Mouse (Mus musculus): ENCODE results near the gene Chsy1.

The Chsy1 gene

GRCm38 (mm10) chr7:66108961-66109854, at the start of gene Chsy1:
Chsy1 (plus strand) TSS chr7:66109515.
- peak; percentile 93 to 96 for DNase-seq

- peak; percentile 91 to 92 for DNase-seq
Measured at GRCm38 (mm10) chr7:66060066-66060956, 49.0 kb upstream of the Chsy1 start.

- DNase-seq: no peak
Measured at GRCm38 (mm10) chr7:66061057-66061456, 48.3 kb upstream of the Chsy1 start.

GRCm38 (mm10) chr7:66076411-66076810, 32.9 kb upstream of the Chsy1 start:
- no peak for DNase-seq

- peak; percentile 97 to 98 for DNase-seq
Measured at GRCm38 (mm10) chr7:66079364-66080230, 29.7 kb upstream of the Chsy1 start, which contains the start of gene Selenos. Selenos (plus strand) TSS chr7:66079649.

GRCm38 (mm10) chr7:66080231-66080613, 29.1 kb upstream of the Chsy1 start:
- DNase-seq: peak in 1 of 2 experiments; percentile 7

GRCm38 (mm10) chr7:66083757-66084156, 25.6 kb upstream of the Chsy1 start:
- DNase-seq: no peak

GRCm38 (mm10) chr7:66084546-66084945, 24.8 kb upstream of the Chsy1 start:
- DNase-seq: no peak

GRCm38 (mm10) chr7:66087652-66088051, 21.7 kb upstream of the Chsy1 start:
- DNase-seq: no peak

GRCm38 (mm10) chr7:66088077-66088476, 21.2 kb upstream of the Chsy1 start:
- DNase-seq: no peak

- no peak for DNase-seq
Measured at GRCm38 (mm10) chr7:66090676-66091190, 18.6 kb upstream of the Chsy1 start.

GRCm38 (mm10) chr7:66091553-66091952, 17.8 kb upstream of the Chsy1 start:
- DNase-seq: no peak

- no peak for DNase-seq
Measured at GRCm38 (mm10) chr7:66092656-66093055, 16.7 kb upstream of the Chsy1 start.

GRCm38 (mm10) chr7:66094141-66094540, 15.2 kb upstream of the Chsy1 start:
- DNase-seq: no peak

GRCm38 (mm10) chr7:66098803-66099202, 10.5 kb upstream of the Chsy1 start:
- DNase-seq: no peak

GRCm38 (mm10) chr7:66101866-66102265, 7.4 kb upstream of the Chsy1 start:
- no peak for DNase-seq

- no peak for DNase-seq
Measured at GRCm38 (mm10) chr7:66104531-66104930, 4.8 kb upstream of the Chsy1 start.

- no peak for DNase-seq
Measured at GRCm38 (mm10) chr7:66105771-66106170, 3.5 kb upstream of the Chsy1 start.

- DNase-seq: peak; percentile 24 to 49
Measured at GRCm38 (mm10) chr7:66106581-66107056, 2.7 kb upstream of the Chsy1 start.

GRCm38 (mm10) chr7:66107206-66107605, 2.1 kb upstream of the Chsy1 start:
- peak in 1 of 2 experiments; percentile 6 for DNase-seq

- DNase-seq: peak in 1 of 2 experiments; percentile 50
Measured at GRCm38 (mm10) chr7:66107930-66108329, 1.4 kb upstream of the Chsy1 start.

Measured in lung, postnatal 4 days (tissue).